Mouse (Mus musculus) testis, postnatal 14 days (tissue): Measurements from ENCODE around the gene Atp2c1.

Experiments used
- DNase-seq: peaks from one replicate; pipeline ENCODE4 v3.0.0; 2021; ENCODE audit warnings: low spot score

The Atp2c1 gene

DNA sequence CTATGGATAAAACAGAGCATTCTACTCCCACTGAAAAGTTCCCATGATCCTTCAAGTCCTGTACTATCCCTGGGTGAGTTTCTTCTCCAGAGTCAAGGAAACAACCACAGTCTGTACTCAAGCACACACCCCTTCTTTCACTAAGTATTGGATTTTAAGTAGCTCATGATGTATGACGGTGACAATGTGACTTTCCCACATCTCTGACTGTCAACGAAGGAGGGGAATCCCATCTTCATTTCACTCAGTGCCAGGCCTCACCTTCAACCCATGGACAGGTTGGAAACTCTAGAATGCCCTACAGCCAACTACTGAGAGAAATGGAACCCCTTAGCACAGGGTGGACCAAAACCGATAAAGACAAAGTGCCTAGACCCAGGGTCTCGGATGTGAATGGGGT is 160.9 kb downstream of the Atp2c1 start:
- no peak for DNase-seq

DNA sequence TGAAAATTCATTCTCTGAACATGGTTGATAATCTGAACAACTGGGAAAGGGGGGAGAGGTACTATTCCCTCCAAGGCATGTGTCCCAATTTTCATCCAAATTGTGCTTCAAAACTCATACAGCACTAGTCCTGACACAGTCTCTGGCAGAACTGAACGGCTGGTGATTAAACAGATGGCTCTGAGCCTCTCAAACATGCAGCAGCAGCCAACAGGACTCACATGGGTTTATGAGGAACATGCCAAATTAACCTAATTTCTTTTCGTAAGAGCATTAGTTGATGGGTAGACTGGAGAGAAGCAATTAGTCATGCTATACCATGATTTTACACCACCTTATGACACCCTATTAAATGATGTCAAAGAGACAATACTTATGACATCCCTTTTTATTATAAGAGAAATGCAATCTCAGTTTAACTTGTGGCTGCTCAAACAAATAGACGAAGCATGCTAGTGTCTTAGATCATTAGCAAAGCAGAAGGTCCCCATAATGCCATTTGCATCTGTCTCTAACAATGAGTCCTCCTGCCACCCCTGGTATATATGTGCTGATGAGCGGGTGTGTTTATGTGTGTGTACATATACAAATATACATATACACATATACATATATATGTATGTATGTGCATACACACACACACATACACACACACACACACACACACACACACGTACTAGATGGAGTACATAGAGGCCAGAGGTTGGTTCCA is 163.4 kb downstream of the Atp2c1 start:
- no peak for DNase-seq

DNA sequence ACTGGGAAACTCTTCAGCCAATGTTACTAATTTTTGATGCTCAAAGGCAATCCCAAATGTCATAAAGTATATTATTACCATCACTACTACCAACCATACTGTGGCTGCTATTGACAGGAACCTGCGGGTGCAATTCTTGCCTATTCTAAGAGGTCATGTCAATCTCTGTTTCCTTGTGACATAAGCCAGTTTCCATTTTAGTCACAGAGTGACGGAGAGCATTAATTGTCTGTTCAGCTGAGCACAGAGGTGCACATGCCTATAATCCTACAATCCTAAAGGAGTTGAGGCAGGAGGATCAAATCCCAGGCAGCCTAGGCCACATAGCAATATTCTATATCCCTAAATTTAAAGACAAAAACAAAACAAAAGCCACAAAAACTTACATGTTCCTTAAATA is 164.9 kb downstream of the Atp2c1 start:
- DNase-seq = no peak
